Mouse (Mus musculus) cerebellum, adult 8-10 months (tissue): ENCODE results near the gene Zfp62.
A peak's percentile ranks its signal among the peaks of the same experiment; 100 is the strongest.
"Not testable (repeated sequence)": the region's sequence is repeated elsewhere in the genome, so short reads cannot be mapped to it uniquely, and the experiment has no call there.

Source experiments
- DNase-seq: peaks from one replicate; pipeline ENCODE4 v3.0.0; 2022

Zfp62 gene

GRCm38 (mm10) chr11:49203129-49203768, at the start of gene Zfp62:
TSS of gene Zfp62 (plus strand) at chr11:49203292.
- DNase-seq = peak; percentile 92

- DNase-seq = no peak
Measured at GRCm38 (mm10) chr11:49154077-49154476, 49.0 kb upstream of the Zfp62 start, which contains the start of gene Olfr1394. TSS of gene Olfr1394 (plus strand) at chr11:49154377.

GRCm38 (mm10) chr11:49156821-49157814, 46.0 kb upstream of the Zfp62 start:
- DNase-seq = no peak

- DNase-seq = no peak
Measured at GRCm38 (mm10) chr11:49168839-49169611, 34.1 kb upstream of the Zfp62 start.

GRCm38 (mm10) chr11:49170576-49170975, 32.5 kb upstream of the Zfp62 start:
- no peak for DNase-seq

- DNase-seq = no peak
Measured at GRCm38 (mm10) chr11:49175345-49175744, 27.7 kb upstream of the Zfp62 start.

- not testable (repeated sequence) for DNase-seq
Measured at GRCm38 (mm10) chr11:49176047-49176779, 26.9 kb upstream of the Zfp62 start.

- no peak for DNase-seq
Measured at GRCm38 (mm10) chr11:49183172-49183571, 19.9 kb upstream of the Zfp62 start.

- DNase-seq = no peak
Measured at GRCm38 (mm10) chr11:49186452-49186851, 16.6 kb upstream of the Zfp62 start.

GRCm38 (mm10) chr11:49186955-49187488, 16.1 kb upstream of the Zfp62 start, which contains the start of gene Btnl9:
TSS of gene Btnl9 (minus strand) at chr11:49187159.
- DNase-seq = no peak

GRCm38 (mm10) chr11:49187701-49188100, 15.4 kb upstream of the Zfp62 start:
- DNase-seq = no peak

GRCm38 (mm10) chr11:49189737-49190136, 13.4 kb upstream of the Zfp62 start:
- peak; percentile 56 for DNase-seq

GRCm38 (mm10) chr11:49191083-49191482, 12.0 kb upstream of the Zfp62 start:
- DNase-seq = no peak

- not testable (repeated sequence) for DNase-seq
Measured at GRCm38 (mm10) chr11:49194771-49195170, 8.3 kb upstream of the Zfp62 start.

- no peak for DNase-seq
Measured at GRCm38 (mm10) chr11:49195819-49196322, 7.2 kb upstream of the Zfp62 start.

- no peak for DNase-seq
Measured at GRCm38 (mm10) chr11:49200666-49201065, 2.4 kb upstream of the Zfp62 start.

- DNase-seq = no peak
Measured at GRCm38 (mm10) chr11:49201142-49201541, 1.9 kb upstream of the Zfp62 start.

GRCm38 (mm10) chr11:49202071-49202470, 1.0 kb upstream of the Zfp62 start:
- DNase-seq = no peak

GRCm38 (mm10) chr11:49202523-49203061, 500 bp upstream of the Zfp62 start:
- DNase-seq = no peak

GRCm38 (mm10) chr11:49203771-49204497, 842 bp downstream of the Zfp62 start:
- DNase-seq = peak; percentile 16
